Mouse (Mus musculus) neural tube, embryonic 14.5 days (tissue): ENCODE measurements around the gene Lin28a. TPM values are rescaled to one million over a fixed set of nuclear protein-coding genes. Genes with fewer than 3 reads are reported as not detected.

Source experiments
- ATAC-seq: fragments of 200-750 bp; cut with Nextera tagmentation; 2 replicates; pipeline ENCODE4 v1.8.0; 2017; ENCODE audit warnings: low read depth, mild to moderate bottlenecking, moderate TSS enrichment, moderate library complexity
- H3K27ac ChIP-seq: fragments of 300-500 bp; sonication (generic); 2 replicates; pipeline ENCODE4 v1.5.1; 2014; ENCODE audit warnings: low read depth, mild to moderate bottlenecking, control low read depth, low read length, moderate library complexity, mixed read lengths
- H3K27me3 ChIP-seq: fragments of 300-500 bp; sonication (generic); 2 replicates; pipeline ENCODE4 v1.6.1; 2014; ENCODE audit warnings: low read length; ENCODE audit not compliant: control insufficient read depth, insufficient read depth
- H3K36me3 ChIP-seq: fragments of 300-500 bp; sonication (generic); 2 replicates; pipeline ENCODE4 v1.6.1; 2014; ENCODE audit warnings: low read length, mixed read lengths; ENCODE audit not compliant: control insufficient read depth, insufficient read depth
- H3K4me1 ChIP-seq: fragments of 300-500 bp; sonication (generic); 2 replicates; pipeline ENCODE4 v1.6.1; 2014; ENCODE audit warnings: low read length; ENCODE audit not compliant: control insufficient read depth, insufficient read depth
- H3K4me2 ChIP-seq: fragments of 300-500 bp; sonication (generic); 2 replicates; pipeline ENCODE4 v1.6.1; 2014; ENCODE audit warnings: mild to moderate bottlenecking, low read depth, low read length, control low read depth
- H3K4me3 ChIP-seq: fragments of 300-500 bp; sonication (generic); 2 replicates; pipeline ENCODE4 v1.5.1; 2014; ENCODE audit warnings: low read depth, low read length, control low read depth, mixed read lengths
- H3K9ac ChIP-seq: fragments of 300-500 bp; sonication (generic); replicated peaks from 2 replicates; pipeline ENCODE4 v1.6.1; 2014; ENCODE audit warnings: low read depth, mild to moderate bottlenecking, control low read depth, low read length, mixed read lengths
- H3K9me3 ChIP-seq: fragments of 300-500 bp; sonication (generic); 2 replicates; pipeline ENCODE4 v1.6.1; 2016; ENCODE audit warnings: low read length; ENCODE audit not compliant: control insufficient read depth
- WGBS: fragments of 180-500 bp; shearing (Covaris S2); extraction: QIAGEN DNeasy Blood & Tissue Kit; methylation state at CpG from one replicate; pipeline ENCODE4 v1.1.7; 2014; 5-methylcytosine and 5-hydroxymethylcytosine counted together
- polyA plus RNA-seq: library from polyadenylated mRNA; unstranded; fragments of >200 nt; fragmentation: Nextera tagmentation; extraction: Ambion mirVana; gene quantifications from 2 replicates; pipeline ENCODE4 v1.2.1, GENCODE M21; 2014

Gene Lin28a
- polyA plus RNA-seq, 1 experiment from 2014 or later: 0.09 TPM

DNA sequence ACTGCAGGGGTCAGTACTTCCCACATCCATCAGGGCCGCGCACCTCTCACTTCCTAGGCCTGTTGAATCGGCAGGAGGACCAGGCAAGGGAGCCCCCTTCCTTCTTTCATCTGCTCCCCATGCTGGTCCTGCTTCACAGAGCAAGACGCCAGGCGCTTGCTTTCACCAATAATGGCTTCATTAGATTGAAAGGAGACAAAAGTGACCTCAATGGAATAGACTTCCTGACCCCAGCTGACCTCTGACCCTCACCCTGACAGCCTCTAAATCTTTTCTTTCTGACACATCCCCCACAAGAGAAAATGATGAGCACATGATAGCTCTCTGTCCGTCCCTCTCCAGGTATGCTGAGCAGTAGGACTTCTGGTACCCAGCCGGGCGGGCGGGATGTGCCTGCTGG lies 7.2 kb upstream of the Lin28a start:
- H3K4me2 ChIP-seq: no peak overlapping the region
- no peak overlapping the region for H3K9ac ChIP-seq
- no peak overlapping the region for H3K4me3 ChIP-seq
- no peak for ATAC-seq
- whole genome bisulfite sequencing: 34% methylated on average over 9 of the region's 9 CpGs
- no peaks in the 10 kb centered on the region for H3K27me3 ChIP-seq
- no peak overlapping the region for H3K27ac ChIP-seq
- H3K9me3 ChIP-seq: no peaks in the 10 kb centered on the region
- no peaks in the 10 kb centered on the region for H3K36me3 ChIP-seq
- H3K4me1 ChIP-seq: no peaks in the 10 kb centered on the region

DNA sequence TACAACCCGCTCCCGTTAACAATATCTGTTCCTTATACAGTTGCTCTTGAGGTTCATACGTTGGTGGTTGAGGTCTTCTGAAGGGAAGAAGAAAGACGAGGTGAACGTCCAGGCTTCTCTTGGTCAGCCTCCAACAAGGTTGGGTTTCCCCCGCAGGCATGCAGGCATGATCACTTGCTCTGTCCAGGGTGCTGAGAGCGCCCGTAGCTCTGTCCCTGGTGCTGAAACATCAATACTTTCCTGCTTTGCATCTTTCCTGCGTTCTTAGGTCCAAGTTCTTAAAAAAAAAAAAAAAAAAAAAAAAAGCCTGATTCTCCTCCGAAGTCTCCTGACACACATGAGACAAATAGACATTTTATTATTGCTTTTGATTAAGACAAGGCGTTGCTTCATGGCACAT lies 2.0 kb upstream of the Lin28a start:
- H3K9me3 ChIP-seq: no peaks in the 10 kb centered on the region
- no peak overlapping the region for H3K27ac ChIP-seq
- H3K9ac ChIP-seq: no peak overlapping the region
- no peaks in the 10 kb centered on the region for H3K36me3 ChIP-seq
- no peaks in the 10 kb centered on the region for H3K27me3 ChIP-seq
- ATAC-seq: no peak
- peaks cover 13% of the 10 kb centered on the region; the same call in 1 of the 2 replicates for H3K4me1 ChIP-seq
- WGBS: 2% methylated on average over 11 of the region's 11 CpGs
- H3K4me3 ChIP-seq: no peak overlapping the region
- H3K4me2 ChIP-seq: peak overlapping the region; percentile 41; the same call in 1 of the 2 replicates

DNA sequence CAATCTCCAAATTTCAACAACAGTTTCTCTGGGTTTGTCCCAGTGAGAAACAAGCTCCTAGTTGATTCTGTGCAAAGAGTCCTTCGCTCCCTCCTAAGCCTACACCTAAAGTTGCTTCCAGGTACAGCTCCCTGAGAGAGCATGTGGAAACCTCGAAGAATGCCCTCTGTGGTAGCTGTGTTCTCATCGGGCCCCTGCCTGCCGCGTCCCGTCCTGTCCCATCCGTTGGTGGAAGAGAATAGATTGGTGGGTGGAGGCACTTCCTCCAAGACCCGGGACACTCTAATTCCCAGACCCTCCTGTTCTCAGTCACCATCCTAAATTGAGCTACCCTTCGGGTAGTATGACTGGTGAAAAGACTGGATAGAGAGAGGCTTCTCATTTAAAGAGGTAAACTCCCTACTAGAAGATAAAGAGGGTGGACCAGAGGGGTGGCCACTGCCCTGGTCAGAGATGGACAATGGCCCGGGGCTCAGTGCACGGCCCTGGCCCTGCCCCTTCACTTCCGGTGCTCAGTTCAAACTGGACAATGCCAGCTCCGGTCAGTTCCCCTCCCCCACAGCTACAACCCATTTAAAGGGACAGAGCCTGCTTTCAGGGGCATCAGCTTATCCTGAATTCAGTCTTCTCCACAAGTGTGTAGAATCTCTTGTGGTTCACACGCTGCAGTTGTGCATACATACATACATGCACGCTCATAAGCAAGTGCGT lies 1.2 kb upstream of the Lin28a start:
- 0 out of 2 replicates have a peak overlapping the region, but pooled peaks have one; percentile 21 for H3K9ac ChIP-seq
- peak overlapping the region; percentile 41 for H3K4me2 ChIP-seq
- H3K4me1 ChIP-seq: peaks cover 13% of the 10 kb centered on the region; the same call in 1 of the 2 replicates
- no peaks in the 10 kb centered on the region for H3K9me3 ChIP-seq
- H3K36me3 ChIP-seq: no peaks in the 10 kb centered on the region
- H3K4me3 ChIP-seq: peak overlapping the region; percentile 15; the same call in 1 of the 2 replicates
- H3K27me3 ChIP-seq: no peaks in the 10 kb centered on the region
- 0 out of 2 replicates have a peak, but pooled peaks have one; percentile 51 for ATAC-seq
- WGBS: 1% methylated on average over 16 of the region's 16 CpGs
- peak overlapping the region; percentile 66; the same call in 1 of the 2 replicates for H3K27ac ChIP-seq

DNA sequence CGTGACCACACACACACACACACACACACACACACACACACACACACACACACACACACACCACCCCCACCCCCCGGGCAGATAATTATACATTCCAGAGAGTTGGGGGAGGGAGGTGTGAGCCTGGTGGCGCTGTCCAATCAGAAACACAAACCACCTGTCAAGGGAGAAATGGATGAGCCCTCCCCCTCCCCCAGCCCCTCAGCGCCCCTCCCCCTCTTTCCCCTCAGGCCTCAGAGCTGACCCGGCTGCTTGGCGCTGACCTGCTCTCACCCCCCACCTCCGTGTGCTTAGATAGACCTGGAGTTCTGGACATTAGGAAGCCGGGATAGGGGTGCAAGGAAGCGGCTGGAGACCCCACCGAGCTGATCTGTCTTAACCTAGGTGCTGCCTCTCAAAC lies 569 bp upstream of the Lin28a start:
- no peak for ATAC-seq
- Histone ChIP-seq H3K4me3 (peak overlapping the region; percentile 15; the same call in 1 of the 2 replicates), H3K27me3 (no peaks in the 10 kb centered on the region), H3K4me1 (peaks cover 13% of the 10 kb centered on the region; the same call in 1 of the 2 replicates), H3K36me3 (no peaks in the 10 kb centered on the region), H3K9me3 (no peaks in the 10 kb centered on the region), H3K9ac (no peak overlapping the region), H3K27ac (peak overlapping the region; percentile 66; the same call in 1 of the 2 replicates), H3K4me2 (peak overlapping the region; percentile 41; the same call in 1 of the 2 replicates)
- 0% methylated on average over 8 of the region's 10 CpGs for WGBS

DNA sequence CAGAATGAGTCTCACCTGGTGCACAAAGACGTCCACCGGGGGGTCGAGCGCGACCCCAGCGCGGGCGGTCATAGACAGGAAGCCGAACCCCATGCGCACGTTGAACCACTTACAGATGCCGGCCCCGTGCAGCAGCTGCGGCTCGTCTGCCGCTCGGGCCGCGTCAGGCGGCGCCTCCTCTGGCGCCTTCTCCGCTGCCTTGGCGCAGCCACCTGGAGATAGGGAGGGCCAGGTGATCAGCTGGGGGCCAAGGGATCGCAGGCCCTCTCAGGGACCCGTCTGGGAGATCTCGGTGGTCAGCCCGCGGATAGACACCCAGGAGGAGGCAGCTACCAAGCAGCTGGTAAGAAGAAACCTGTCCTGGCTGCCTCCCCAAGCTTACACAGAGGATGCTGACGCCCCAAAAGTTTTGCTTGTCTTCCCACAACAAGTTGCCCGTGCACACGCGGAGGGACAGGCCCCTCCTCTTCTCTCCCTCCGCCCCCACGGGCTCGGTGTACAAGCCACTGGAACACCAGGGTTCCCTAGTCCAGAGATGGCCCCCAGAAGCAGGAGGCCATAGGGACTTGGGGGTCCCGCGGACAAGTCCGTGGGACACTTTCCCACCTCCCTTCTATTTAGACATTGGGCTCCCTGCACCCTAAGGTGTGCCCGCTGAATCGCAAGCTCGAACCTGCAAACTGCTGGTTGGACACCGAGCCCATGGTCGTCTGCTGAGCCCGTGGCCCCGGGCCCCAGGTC lies 433 bp downstream of the Lin28a start:
- no peak overlapping the region for H3K27ac ChIP-seq
- H3K9me3 ChIP-seq: no peaks in the 10 kb centered on the region
- H3K4me3 ChIP-seq: peak overlapping the region; percentile 27
- WGBS: under 1% methylated on average over 46 of the region's 46 CpGs
- peak overlapping the region; percentile 11; the same call in 1 of the 2 replicates for H3K9ac ChIP-seq
- H3K27me3 ChIP-seq: no peaks in the 10 kb centered on the region
- peaks cover 13% of the 10 kb centered on the region; the same call in 1 of the 2 replicates for H3K4me1 ChIP-seq
- peak overlapping the region; percentile 48 for H3K4me2 ChIP-seq
- peak; percentile 39 for ATAC-seq
- no peaks in the 10 kb centered on the region for H3K36me3 ChIP-seq

DNA sequence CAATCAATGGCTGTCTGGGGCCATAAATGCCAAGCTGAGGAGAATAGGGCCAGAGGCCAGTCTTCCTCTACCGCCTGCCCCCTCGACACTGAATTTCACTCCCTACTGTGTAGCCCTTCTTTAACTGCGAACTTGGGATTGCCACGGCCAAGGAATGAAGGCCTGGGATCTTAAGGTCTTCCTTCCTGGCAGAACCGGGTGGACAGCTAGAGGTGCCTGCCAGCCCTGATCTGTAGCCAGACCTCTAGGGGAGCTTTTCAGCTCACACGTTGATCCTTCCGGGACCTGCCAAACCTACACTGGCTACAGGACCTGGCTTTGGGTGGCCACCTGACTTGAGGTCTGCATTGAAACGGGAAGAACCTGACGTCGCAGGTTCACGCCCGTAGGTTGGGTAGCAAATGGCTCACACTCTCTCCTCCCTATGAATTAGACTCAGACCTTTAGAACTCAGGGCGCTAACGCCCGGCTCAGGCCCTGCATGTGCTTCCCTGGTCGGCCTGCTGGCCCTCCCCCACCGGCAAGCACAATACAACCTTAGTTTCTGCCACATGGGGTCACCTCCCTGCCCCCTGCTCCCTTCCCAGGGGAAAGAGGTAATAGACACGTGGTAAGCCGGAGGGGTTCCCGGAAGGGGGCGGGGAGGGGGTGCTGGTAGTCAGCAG lies 1.3 kb downstream of the Lin28a start:
- Histone ChIP-seq H3K9ac (no peak overlapping the region; the same call in 1 of the 2 replicates), H3K27ac (no peak overlapping the region), H3K27me3 (no peaks in the 10 kb centered on the region), H3K9me3 (no peaks in the 10 kb centered on the region), H3K4me3 (peak overlapping the region; percentile 27; the same call in 1 of the 2 replicates), H3K36me3 (no peaks in the 10 kb centered on the region), H3K4me2 (peak overlapping the region; percentile 48), H3K4me1 (peaks cover 13% of the 10 kb centered on the region; the same call in 1 of the 2 replicates)
- ATAC-seq: no peak
- WGBS: 2% methylated on average over 21 of the region's 21 CpGs

DNA sequence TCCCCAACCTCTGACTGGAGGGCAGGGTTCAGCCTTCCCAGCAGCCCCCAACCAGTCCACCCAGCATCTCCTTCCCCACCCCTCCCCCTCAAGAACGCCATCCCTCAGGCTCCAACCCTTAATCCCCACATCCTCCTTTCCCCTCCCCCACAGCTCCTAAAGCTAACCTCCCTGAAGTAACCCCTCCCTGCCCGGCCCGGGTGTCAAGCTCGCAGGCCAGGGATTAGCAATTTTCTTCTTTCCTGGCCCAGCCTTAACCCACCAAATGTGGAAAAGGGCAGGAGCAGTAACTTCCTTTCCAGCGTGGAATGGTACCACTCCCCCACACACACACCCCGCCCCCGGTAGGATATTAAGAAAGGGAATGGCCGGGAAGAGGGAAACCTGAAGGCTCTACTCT lies 1.9 kb downstream of the Lin28a start:
- no peak overlapping the region for H3K4me2 ChIP-seq
- WGBS: 4% methylated on average over 8 of the region's 8 CpGs
- no peak overlapping the region for H3K27ac ChIP-seq
- H3K9ac ChIP-seq: no peak overlapping the region
- no peaks in the 10 kb centered on the region for H3K9me3 ChIP-seq
- peaks cover 13% of the 10 kb centered on the region; the same call in 1 of the 2 replicates for H3K4me1 ChIP-seq
- H3K4me3 ChIP-seq: no peak overlapping the region
- no peaks in the 10 kb centered on the region for H3K27me3 ChIP-seq
- ATAC-seq: no peak
- no peaks in the 10 kb centered on the region for H3K36me3 ChIP-seq

DNA sequence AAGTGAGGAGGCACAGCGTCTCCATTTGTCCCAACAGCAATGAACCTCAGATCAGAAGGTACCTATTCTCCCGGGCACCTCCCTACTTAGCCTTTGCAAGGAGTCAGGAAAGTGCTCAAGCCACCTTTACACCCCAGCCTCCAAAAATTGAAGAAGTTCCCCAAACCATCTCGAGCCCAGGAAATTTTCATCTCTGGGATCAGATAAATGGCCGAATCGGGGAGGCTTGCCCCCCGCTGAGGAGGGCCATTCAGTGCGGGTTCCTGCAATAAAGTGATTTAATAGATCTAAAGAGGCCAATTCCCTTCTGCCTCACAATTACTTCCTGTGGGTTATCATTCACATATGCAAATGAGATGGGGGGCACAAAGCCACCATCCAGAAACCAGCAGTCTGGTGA lies 2.4 kb downstream of the Lin28a start:
- H3K27me3 ChIP-seq: no peaks in the 10 kb centered on the region
- no peaks in the 10 kb centered on the region for H3K9me3 ChIP-seq
- no peak overlapping the region for H3K9ac ChIP-seq
- no peak for ATAC-seq
- no peaks in the 10 kb centered on the region for H3K36me3 ChIP-seq
- H3K27ac ChIP-seq: no peak overlapping the region
- peaks cover 13% of the 10 kb centered on the region; the same call in 1 of the 2 replicates for H3K4me1 ChIP-seq
- H3K4me3 ChIP-seq: no peak overlapping the region
- no peak overlapping the region for H3K4me2 ChIP-seq
- WGBS: 3% methylated on average over 7 of the region's 7 CpGs
